Mouse (Mus musculus) E14TG2a.4 (cell line): ENCODE results near the gene Tmem115.

Experiments
- CTCF ChIP-seq: conservative IDR thresholded peaks from 2 replicates; pipeline ENCODE4 v1.5.1; 2014; ENCODE audit warnings: low read length
- NANOG ChIP-seq: IDR thresholded peaks from 2 replicates; pipeline ENCODE4 v1.6.1; 2014; ENCODE audit warnings: borderline replicate concordance, low read length, mixed read lengths
- POU5F1 ChIP-seq: IDR thresholded peaks from 2 replicates; pipeline ENCODE4 v1.6.1; 2014; ENCODE audit warnings: low read length, borderline replicate concordance

- TF ChIP-seq NANOG: no peak
- TF ChIP-seq CTCF: no peak
- no peak for TF ChIP-seq POU5F1
Measured at GRCm38 (mm10) chr9:107563029-107563581, 29.4 kb downstream of the Tmem115 start, which contains the start of gene Tusc2.
